Mouse (Mus musculus): ENCODE measurements around the gene Mief1. TPM values are rescaled to one million over a fixed set of nuclear protein-coding genes. Genes with fewer than 3 reads are reported as not detected.

The Mief1 gene
- total and polyA plus RNA-seq, 3 experiments: 19.2 to 34.4 (median 20.7) TPM

DNA sequence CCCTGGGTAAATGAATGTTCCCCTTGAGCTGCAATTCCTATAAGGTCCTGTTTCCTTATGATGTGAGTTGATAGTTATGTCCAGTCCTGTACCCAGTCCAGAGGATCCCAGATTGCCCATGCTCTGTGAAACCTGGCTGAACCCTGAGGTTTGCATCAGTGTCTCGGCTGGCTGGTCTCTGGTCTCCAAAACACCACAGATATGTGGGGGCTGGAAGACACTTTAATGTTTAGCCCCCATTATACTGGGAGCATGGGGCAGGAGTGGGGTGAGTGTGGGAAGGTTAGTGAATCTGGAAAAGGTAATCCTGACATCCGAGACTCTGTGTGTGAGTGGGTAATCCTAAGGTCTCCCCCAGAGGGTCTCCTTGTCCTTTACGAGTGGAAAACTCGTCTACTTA, 765 bp upstream of the Mief1 start:
- Histone ChIP-seq H3K9me3 (replicated peaks; ENCODE audit: low read length) (no peaks in the 10 kb centered on the region), H3K36me3 (replicated peaks in 1 of 2; ENCODE audit: control insufficient read depth in 1 of 2, insufficient read depth in 1 of 2, low read length in 1 of 2) (peaks cover 27 to 30% of the 10 kb centered on the region in 2 experiments), H3K9ac (ENCODE audit: insufficient read depth, low read depth) (0 out of 2 replicates have a peak overlapping the region, but pooled peaks have one; percentile 23), H3K27ac (ENCODE audit: insufficient read depth, low read depth) (no peak overlapping the region), H3K4me2 (ENCODE audit: insufficient read depth, low read depth, poor library complexity, severe bottlenecking) (no peak overlapping the region), H3K27me3 (replicated peaks) (no peaks in the 10 kb centered on the region), H3K79me2 (replicated peaks; ENCODE audit: control insufficient read depth, extremely low read depth, insufficient read depth, poor library complexity, severe bottlenecking) (peaks cover 28% of the 10 kb centered on the region), H3K4me1 (ENCODE audit: control insufficient read depth in 1 of 2, insufficient read depth in 2 of 2) (peaks cover 2 to 25% of the 10 kb centered on the region in 2 experiments; a peak in 3 of 4 replicates), H3K4me3 (replicated peaks in 1 of 3; ENCODE audit: low read depth in 2 of 3, low read length in 2 of 3, poor library complexity in 1 of 3) (no peak overlapping the region)
- TF ChIP-seq RCOR1 (conservative IDR thresholded peaks at IDR 0.05; ENCODE audit: low read depth, low read length) (no peak), NRF1 (IDR thresholded peaks at IDR 0.05; ENCODE audit: low read depth, low read length) (no peak), MAZ (IDR thresholded peaks at IDR 0.05; ENCODE audit: low read depth, low read length) (no peak), ZMIZ1 (IDR thresholded peaks at IDR 0.05; ENCODE audit: low read depth, low read length) (no peak), ELF1 (IDR thresholded peaks at IDR 0.05; ENCODE audit: low read depth, low read length) (no peak), PAX5 (IDR thresholded peaks at IDR 0.05; ENCODE audit: low read length) (no peak), TBP (conservative IDR thresholded peaks at IDR 0.05; ENCODE audit: low read depth, low read length) (no peak), CHD2 (IDR thresholded peaks at IDR 0.05; ENCODE audit: low read length) (no peak), ZC3H11A (IDR thresholded peaks at IDR 0.05; ENCODE audit: low read depth, low read length) (no peak), ZKSCAN1 (IDR thresholded peaks at IDR 0.05; ENCODE audit: borderline replicate concordance, low read depth, low read length) (no peak), USF1 (IDR thresholded peaks at IDR 0.05; ENCODE audit: low read depth, low read length) (no peak), MAFK (IDR thresholded peaks at IDR 0.05; ENCODE audit: insufficient replicate concordance, low read length) (no peak), HCFC1 (IDR thresholded peaks at IDR 0.05; ENCODE audit: low read depth, low read length) (no peak), CHD1 (IDR thresholded peaks at IDR 0.05; ENCODE audit: low read depth, low read length) (no peak), JUND (conservative IDR thresholded peaks at IDR 0.05; ENCODE audit: low read depth, low read length) (no peak), ZNF384 (IDR thresholded peaks at IDR 0.05; ENCODE audit: low read depth, low read length) (no peak)
- no peak for DNase-seq (ENCODE audit: extremely low read depth)
- dilution Hi-C loops (cut with MboI; ENCODE audit: extremely low pct_ligation_motif_present, extremely low pct_unique_long_range_greater_than_20kb, low sequenced_read_pairs): no loop called here
- in situ Hi-C loops (cut with MboI; ENCODE audit: low pct_ligation_motif_present, low pct_unique_long_range_greater_than_20kb, low sequenced_read_pairs): loop anchor here (10.0 kb wide), 1 partner anchor 288 kb away; no protein-coding TSS in a partner anchor

DNA sequence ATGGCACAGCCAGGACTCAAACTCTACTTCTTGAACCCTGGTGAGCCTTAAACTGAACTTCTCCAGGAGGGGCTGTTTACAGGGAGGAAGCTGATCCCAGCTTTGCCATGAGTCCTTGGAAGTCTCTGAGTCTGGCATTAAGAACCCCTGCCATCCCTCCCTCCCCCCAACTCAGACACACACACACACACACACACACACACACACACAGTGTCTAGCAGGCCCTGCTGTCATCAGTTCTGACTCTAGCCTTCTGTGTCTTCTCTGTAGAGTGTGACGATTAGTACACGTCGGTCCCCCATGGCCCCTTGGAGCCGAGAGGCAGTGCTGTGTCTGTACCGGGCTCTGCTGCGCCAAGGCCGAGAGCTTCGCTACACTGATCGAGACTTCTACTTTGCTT, 1.7 kb downstream of the Mief1 start, which contains the start of gene AC140267.1:
Gene AC140267.1 (plus strand): TSS at position 301 of the 400 bp plus-strand sequence.
- dilution Hi-C loops (cut with MboI; ENCODE audit: extremely low pct_ligation_motif_present, extremely low pct_unique_long_range_greater_than_20kb, low sequenced_read_pairs) (no loop called here), in situ Hi-C loops (cut with MboI; ENCODE audit: low pct_ligation_motif_present, low pct_unique_long_range_greater_than_20kb, low sequenced_read_pairs) (loop anchor here (10.0 kb wide), 1 partner anchor 291 kb away; no protein-coding TSS in a partner anchor)
- no peaks in the 10 kb centered on the region for H3K27me3 ChIP-seq (replicated peaks)
- peak within 1 kb of the TSS; percentile 89 for H3K9ac ChIP-seq (ENCODE audit: insufficient read depth, low read depth)
- peak within 1 kb of the TSS; percentile 90 for H3K4me2 ChIP-seq (ENCODE audit: insufficient read depth, low read depth, poor library complexity, severe bottlenecking)
- H3K4me3 ChIP-seq (replicated peaks in 1 of 3; ENCODE audit: low read depth in 2 of 3, low read length in 2 of 3, poor library complexity in 1 of 3): peak within 1 kb of the TSS; percentile 75 to 98 (median 96)
- peaks cover 28% of the 10 kb centered on the region for H3K79me2 ChIP-seq (replicated peaks; ENCODE audit: control insufficient read depth, extremely low read depth, insufficient read depth, poor library complexity, severe bottlenecking)
- H3K27ac ChIP-seq (ENCODE audit: insufficient read depth, low read depth): no peak within 1 kb of the TSS
- peaks cover 2 to 23% of the 10 kb centered on the region in 2 experiments; a peak in 3 of 4 replicates for H3K4me1 ChIP-seq (ENCODE audit: control insufficient read depth in 1 of 2, insufficient read depth in 2 of 2)
- H3K9me3 ChIP-seq (replicated peaks; ENCODE audit: low read length): no peaks in the 10 kb centered on the region
- H3K36me3 ChIP-seq (replicated peaks in 1 of 2; ENCODE audit: control insufficient read depth in 1 of 2, insufficient read depth in 1 of 2, low read length in 1 of 2): peaks cover 48 to 50% of the 10 kb centered on the region in 2 experiments
- no peak for TF ChIP-seq ELF1 (IDR thresholded peaks at IDR 0.05; ENCODE audit: low read depth, low read length)
- TF ChIP-seq USF1 (IDR thresholded peaks at IDR 0.05; ENCODE audit: low read depth, low read length): no peak
- TF ChIP-seq MAX (IDR thresholded peaks at IDR 0.05; ENCODE audit: low read length): no peak
- no peak for TF ChIP-seq JUN (IDR thresholded peaks at IDR 0.05; ENCODE audit: insufficient read depth, low read depth, low read length)
- TF ChIP-seq POLR2AphosphoS2 (IDR thresholded peaks at IDR 0.05; ENCODE audit: low read depth, low read length): no peak
- TF ChIP-seq TBP (conservative IDR thresholded peaks at IDR 0.05; ENCODE audit: low read depth, low read length): no peak
- no peak for TF ChIP-seq USF2 (conservative IDR thresholded peaks at IDR 0.05; ENCODE audit: low read depth, low read length)
- no peak for TF ChIP-seq KAT2A (IDR thresholded peaks at IDR 0.05; ENCODE audit: insufficient replicate concordance, low read length)
- TF ChIP-seq SMC3 (IDR thresholded peaks at IDR 0.05; ENCODE audit: low read depth, low read length): no peak
- DNase-seq (ENCODE audit: extremely low read depth): no peak
